Mouse (Mus musculus): ENCODE measurements around the gene Pfdn5.
A peak's percentile ranks its signal among the peaks of the same experiment; 100 is the strongest.

Gene Pfdn5

GRCm38 (mm10) chr15:102326022-102326576 is at the start of gene Pfdn5:
TSS of gene Pfdn5 (plus strand) at chr15:102326116.
- peak; percentile 92 to 93 for DNase-seq

GRCm38 (mm10) chr15:102278726-102279091 is 47.2 kb upstream of the Pfdn5 start:
- DNase-seq = no peak

- DNase-seq = peak; percentile 87 to 95
Measured at GRCm38 (mm10) chr15:102279092-102279782, 46.7 kb upstream of the Pfdn5 start, which contains the start of gene Mfsd5. TSS of gene Mfsd5 (plus strand) at chr15:102279454.

- no peak for DNase-seq
Measured at GRCm38 (mm10) chr15:102279783-102280520, 46.0 kb upstream of the Pfdn5 start.

- no peak for DNase-seq
Measured at GRCm38 (mm10) chr15:102280623-102281022, 45.3 kb upstream of the Pfdn5 start.

- DNase-seq = no peak
Measured at GRCm38 (mm10) chr15:102282463-102283292, 43.2 kb upstream of the Pfdn5 start.

GRCm38 (mm10) chr15:102283648-102284047 is 42.3 kb upstream of the Pfdn5 start:
- peak in 1 of 2 experiments; percentile 35 for DNase-seq

GRCm38 (mm10) chr15:102287395-102287794 is 38.5 kb upstream of the Pfdn5 start:
- peak; percentile 29 to 68 for DNase-seq

- peak; percentile 96 to 97 for DNase-seq
Measured at GRCm38 (mm10) chr15:102295633-102296367, 30.1 kb upstream of the Pfdn5 start, which contains the start of gene Espl1. TSS of gene Espl1 (plus strand) at chr15:102296266.

- no peak for DNase-seq
Measured at GRCm38 (mm10) chr15:102296368-102297006, 29.4 kb upstream of the Pfdn5 start.

GRCm38 (mm10) chr15:102302542-102302941 is 23.4 kb upstream of the Pfdn5 start:
- no peak for DNase-seq

GRCm38 (mm10) chr15:102308717-102309116 is 17.2 kb upstream of the Pfdn5 start:
- no peak for DNase-seq

- DNase-seq = peak; percentile 58 to 73
Measured at GRCm38 (mm10) chr15:102310074-102310845, 15.7 kb upstream of the Pfdn5 start.

- no peak for DNase-seq
Measured at GRCm38 (mm10) chr15:102311489-102311888, 14.4 kb upstream of the Pfdn5 start.

- DNase-seq = no peak
Measured at GRCm38 (mm10) chr15:102315292-102315691, 10.6 kb upstream of the Pfdn5 start.

GRCm38 (mm10) chr15:102316263-102316662 is 9.7 kb upstream of the Pfdn5 start:
- peak; percentile 65 to 87 for DNase-seq

- DNase-seq = peak; percentile 31 to 44
Measured at GRCm38 (mm10) chr15:102324654-102325473, 1.1 kb upstream of the Pfdn5 start.

GRCm38 (mm10) chr15:102326892-102327291 is 976 bp downstream of the Pfdn5 start:
- no peak for DNase-seq

GRCm38 (mm10) chr15:102331610-102332015 is 5.7 kb downstream of the Pfdn5 start, which contains the start of gene Myg1:
TSS of gene Myg1 (plus strand) at chr15:102331709.
- DNase-seq = peak; percentile 87 to 90

- no peak for DNase-seq
Measured at GRCm38 (mm10) chr15:102335254-102335653, 9.3 kb downstream of the Pfdn5 start.

All from kidney, postnatal 36 days (tissue).